Comparison of ENCODE assay signal across 8 mouse cellular contexts in the genomic region with DNA sequence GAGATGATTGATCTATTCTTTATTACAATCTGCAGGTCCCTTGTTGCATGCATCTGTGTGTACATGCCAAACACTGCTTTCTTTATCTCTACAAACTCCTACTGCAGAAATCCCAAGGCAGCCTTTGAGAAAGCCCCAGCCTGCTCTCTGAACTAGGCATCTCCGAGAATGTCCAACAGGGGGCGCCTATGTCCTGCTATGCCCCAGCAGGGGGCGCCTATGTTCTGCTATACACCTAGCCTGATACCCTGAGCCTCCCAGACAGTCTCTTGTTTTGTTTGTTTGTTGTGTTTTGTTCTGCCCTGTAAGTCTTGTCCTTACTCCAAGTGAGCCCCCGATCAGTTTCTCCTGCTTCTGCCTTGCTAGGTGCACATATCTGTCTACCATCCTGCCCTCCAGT. TPM values are rescaled to one million over a fixed set of nuclear protein-coding genes. Genes with fewer than 3 reads are reported as not detected.
A peak's percentile ranks its signal among the peaks of the same experiment; 100 is the strongest.
DNase-seq lines count a peak whose midpoint lies in the region; ATAC-seq lines count a peak whose summit lies in the region.

No protein-coding gene starts in this region.

- H3K9ac ChIP-seq in kidney, embryonic 16.5 days (replicated peaks; ENCODE audit: low read length): no peak overlapping the region
- no peak overlapping the region for H3K9ac ChIP-seq in liver, embryonic 11.5 days (ENCODE audit: low read depth, low read length)

- peak; percentile 6 to 15 for DNase-seq in CD8-positive naive resting alpha-beta T cell, adult 2 months (ENCODE audit: low read depth in 2 of 2, low spot score in 2 of 2)
- DNase-seq in adrenal gland, postnatal 14 days: peak; percentile 89
- peak; percentile 41 for DNase-seq in embryo, embryonic 11.5 days (ENCODE audit: low read depth, low spot score)
- DNase-seq in liver, embryonic 11.5 days (ENCODE audit: low spot score): peak; percentile 53
- DNase-seq in ovary, postnatal 14 days (ENCODE audit: low spot score): peak; percentile 90
- DNase-seq in thymus, postnatal 36 days: peak; percentile 41 to 54

- no peaks in the 10 kb centered on the region for H3K9me3 ChIP-seq in kidney, embryonic 16.5 days (ENCODE audit: low read length)
- H3K9me3 ChIP-seq in liver, embryonic 11.5 days (ENCODE audit: control insufficient read depth, low read length): no peaks in the 10 kb centered on the region

- ATAC-seq in granulocyte monocyte progenitor cell, adult 5-6 weeks (replicated peaks; ENCODE audit: poor library complexity, severe bottlenecking): peak; percentile 80
- peak; percentile 24; the same call in 1 of the 2 replicates for ATAC-seq in kidney, embryonic 16.5 days (ENCODE audit: low FRiP score, low TSS enrichment)
- 0 out of 2 replicates have a peak, but pooled peaks have one; percentile 27 for ATAC-seq in liver, embryonic 11.5 days (replicated peaks; ENCODE audit: low FRiP score)

- H3K4me1 ChIP-seq in kidney, embryonic 16.5 days (ENCODE audit: insufficient read depth, low read length): no peaks in the 10 kb centered on the region
- no peaks in the 10 kb centered on the region for H3K4me1 ChIP-seq in liver, embryonic 11.5 days (replicated peaks; ENCODE audit: control insufficient read depth, insufficient read depth, low read length)

- no peaks in the 10 kb centered on the region for H3K27me3 ChIP-seq in kidney, embryonic 16.5 days (ENCODE audit: insufficient read depth, low read length)
- no peaks in the 10 kb centered on the region for H3K27me3 ChIP-seq in liver, embryonic 11.5 days (replicated peaks; ENCODE audit: control insufficient read depth, insufficient read depth, low read length)

- H3K27ac ChIP-seq in kidney, embryonic 16.5 days (ENCODE audit: low read length): no peak overlapping the region
- H3K27ac ChIP-seq in liver, embryonic 11.5 days (ENCODE audit: low read depth, low read length): no peak overlapping the region

- H3K36me3 ChIP-seq in kidney, embryonic 16.5 days (ENCODE audit: insufficient read depth, low read length): peaks cover 6% of the 10 kb centered on the region; the same call in 1 of the 2 replicates
- no peaks in the 10 kb centered on the region for H3K36me3 ChIP-seq in liver, embryonic 11.5 days (ENCODE audit: control insufficient read depth, insufficient read depth, low read length)

- no peak overlapping the region for H3K4me3 ChIP-seq in kidney, embryonic 16.5 days (ENCODE audit: low read length)
- no peak overlapping the region for H3K4me3 ChIP-seq in liver, embryonic 11.5 days (ENCODE audit: low read depth, low read length)

- H3K4me2 ChIP-seq in kidney, embryonic 16.5 days (replicated peaks; ENCODE audit: low read depth, low read length): no peak overlapping the region
- H3K4me2 ChIP-seq in liver, embryonic 11.5 days: no peak overlapping the region

- 24% methylated on average over 4 of the region's 4 CpGs for WGBS in kidney, embryonic 16.5 days
- 35% methylated on average over 4 of the region's 4 CpGs for WGBS in liver, embryonic 11.5 days

RNA-seq across cellular contexts. Expression of gene Mocs1, which starts 40.1 kb away (rescaled TPM):
- total RNA-seq in adrenal gland, postnatal 14 days (2021): 31.2 and 43.0 TPM in 2 replicates
- 41.5 and 45.1 TPM in 2 replicates for total RNA-seq in granulocyte monocyte progenitor cell, adult 5-6 weeks (2014; fragmentation: Nextera tagmentation)
- total RNA-seq in granulocyte monocyte progenitor cell, adult 5-6 weeks (2017): 14.2 and 15.7 TPM in 2 replicates
- polyA plus RNA-seq in kidney, embryonic 16.5 days (2015; fragmentation: Nextera tagmentation; extraction: Ambion mirVana): 7.7 and 11.5 TPM in 2 replicates
- 15.8 and 16.2 TPM in 2 replicates for polyA plus RNA-seq in liver, embryonic 11.5 days (2014; fragmentation: Nextera tagmentation; extraction: Ambion mirVana)

Comparison
In these comparisons a context has a peak if more than half of its experiments do, and no peak if none do; other contexts are left out.
1. DNase-seq: peak in every context shown above with its lines; median percentile 90 in ovary, postnatal 14 days; 89 in adrenal gland, postnatal 14 days; 53 in liver, embryonic 11.5 days; 48 in thymus, postnatal 36 days; 41 in embryo, embryonic 11.5 days; 10 in CD8-positive naive resting alpha-beta T cell, adult 2 months.
2. ATAC-seq: peak in every context shown above with its lines; median percentile 80 in granulocyte monocyte progenitor cell, adult 5-6 weeks; 27 in liver, embryonic 11.5 days; 24 in kidney, embryonic 16.5 days.